Mouse (Mus musculus) CD4-positive, CD25-positive, alpha-beta regulatory T cell, adult 2 months (primary cell): ENCODE measurements at regions not wholly inside any gene's neighbourhood (a gene's known extent, or its start where the extent isn't known, plus 50 kb on each side); places are given as distances from the start of the nearest gene placed in this dataset.
"Not testable (repeated sequence)": the region's sequence is repeated elsewhere in the genome, so short reads cannot be mapped to it uniquely, and the experiment has no call there.

Source experiments
- DNase-seq: peaks from one replicate; pipeline ENCODE4 v3.0.0-alpha.2; 2012; ENCODE audit warnings: low read depth, low spot score

DNA sequence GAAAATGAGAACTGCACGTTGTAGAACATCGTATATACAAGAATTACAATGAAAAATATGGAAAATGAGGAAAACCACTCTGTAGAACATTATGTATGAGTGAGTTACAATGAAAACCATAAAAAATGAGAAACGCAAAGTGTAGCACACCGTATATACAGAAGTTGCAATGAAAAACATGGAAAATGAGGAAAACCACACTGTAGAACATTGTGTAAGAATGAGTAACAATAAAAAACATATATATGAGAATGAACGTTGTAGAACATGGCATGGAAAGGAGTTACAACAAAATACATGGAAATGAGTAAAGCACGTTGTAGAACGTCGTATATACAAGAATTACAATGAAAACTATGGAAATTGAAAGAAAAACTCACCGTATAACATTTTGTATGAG lies 378.6 kb downstream of the Gm3376 start:
- peak; percentile 85 for DNase-seq

DNA sequence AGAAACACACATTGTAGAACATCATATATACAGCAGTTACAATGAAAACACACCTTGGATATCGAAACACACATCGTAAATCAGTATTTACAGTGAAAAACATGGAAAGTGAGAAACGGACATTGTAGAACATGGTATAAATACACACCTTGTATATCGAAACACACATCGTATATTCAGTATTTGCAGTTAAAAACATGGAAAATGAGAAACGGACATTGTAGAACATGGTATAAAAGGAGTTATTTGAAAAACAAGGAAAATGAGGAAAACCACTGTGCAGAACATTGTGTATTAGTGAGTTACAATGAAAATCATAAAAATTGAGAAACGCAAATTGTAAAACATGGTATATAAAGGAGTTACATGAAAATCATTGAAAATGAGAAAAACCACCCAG lies 379.2 kb downstream of the Gm3376 start:
- not testable (repeated sequence) for DNase-seq

DNA sequence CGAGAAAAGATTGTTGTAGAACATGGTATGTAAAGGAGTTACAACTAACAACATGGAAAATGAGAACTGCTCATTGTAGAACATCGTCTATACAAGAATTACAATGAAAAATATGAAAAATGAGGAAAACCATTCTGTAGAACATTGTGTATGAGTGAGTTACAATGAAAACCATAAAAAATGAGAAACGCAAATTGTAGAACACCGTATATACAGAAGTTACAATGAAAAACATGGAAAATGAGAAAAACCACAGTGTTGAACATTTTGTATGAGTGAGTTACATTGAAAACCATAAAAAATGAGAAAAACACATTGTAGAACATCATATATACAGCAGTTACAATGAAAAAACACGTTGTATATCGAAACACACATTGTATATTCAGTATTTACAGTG lies 381.5 kb downstream of the Gm3376 start:
- DNase-seq = peak; percentile 39

DNA sequence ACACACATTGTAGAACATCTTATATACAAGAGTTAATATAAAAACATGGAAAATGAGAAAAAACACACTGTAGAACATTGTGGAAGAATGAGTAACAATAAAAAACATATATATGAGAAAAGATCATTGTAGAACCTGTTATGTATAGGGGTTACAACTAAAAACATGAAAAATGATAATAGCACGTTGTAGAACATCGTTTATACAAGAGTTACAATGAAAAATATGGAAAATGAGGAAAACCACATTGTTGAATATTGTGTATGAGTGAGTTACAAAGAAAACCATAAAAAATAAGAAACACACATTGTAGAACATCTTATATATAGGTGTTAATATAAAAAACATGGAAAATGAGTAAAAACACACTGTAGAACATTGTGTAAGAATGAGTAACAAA lies 388.9 kb downstream of the Gm3376 start:
- no peak for DNase-seq
